Mouse (Mus musculus): ENCODE results near the gene Gm5741. TPM values are rescaled to one million over a fixed set of nuclear protein-coding genes. Genes with fewer than 3 reads are reported as not detected.

Gm5741 gene
- polyA plus RNA-seq, 1 experiment from 2014 or later = not detected

- Histone ChIP-seq H3K9me3 (no peaks in the 10 kb centered on the region), H3K4me3 (peak overlapping the region; percentile 96), H3K4me1 (peaks cover 34% of the 10 kb centered on the region), H3K9ac (peak overlapping the region; percentile 99), H3K27ac (peak overlapping the region; percentile 91), H3K4me2 (replicated peaks) (peak overlapping the region; percentile 97), H3K27me3 (no peaks in the 10 kb centered on the region), H3K36me3 (peaks cover 52% of the 10 kb centered on the region)
- 2% methylated on average over 13 of the region's 13 CpGs for WGBS
- no peak for ATAC-seq (ENCODE audit: insufficient number of reproducible peaks, insufficient read depth, low FRiP score, low TSS enrichment)
Observed at GRCm38 (mm10) chr8:85027516-85027855, 40.3 kb downstream of the Gm5741 start.

DNA sequence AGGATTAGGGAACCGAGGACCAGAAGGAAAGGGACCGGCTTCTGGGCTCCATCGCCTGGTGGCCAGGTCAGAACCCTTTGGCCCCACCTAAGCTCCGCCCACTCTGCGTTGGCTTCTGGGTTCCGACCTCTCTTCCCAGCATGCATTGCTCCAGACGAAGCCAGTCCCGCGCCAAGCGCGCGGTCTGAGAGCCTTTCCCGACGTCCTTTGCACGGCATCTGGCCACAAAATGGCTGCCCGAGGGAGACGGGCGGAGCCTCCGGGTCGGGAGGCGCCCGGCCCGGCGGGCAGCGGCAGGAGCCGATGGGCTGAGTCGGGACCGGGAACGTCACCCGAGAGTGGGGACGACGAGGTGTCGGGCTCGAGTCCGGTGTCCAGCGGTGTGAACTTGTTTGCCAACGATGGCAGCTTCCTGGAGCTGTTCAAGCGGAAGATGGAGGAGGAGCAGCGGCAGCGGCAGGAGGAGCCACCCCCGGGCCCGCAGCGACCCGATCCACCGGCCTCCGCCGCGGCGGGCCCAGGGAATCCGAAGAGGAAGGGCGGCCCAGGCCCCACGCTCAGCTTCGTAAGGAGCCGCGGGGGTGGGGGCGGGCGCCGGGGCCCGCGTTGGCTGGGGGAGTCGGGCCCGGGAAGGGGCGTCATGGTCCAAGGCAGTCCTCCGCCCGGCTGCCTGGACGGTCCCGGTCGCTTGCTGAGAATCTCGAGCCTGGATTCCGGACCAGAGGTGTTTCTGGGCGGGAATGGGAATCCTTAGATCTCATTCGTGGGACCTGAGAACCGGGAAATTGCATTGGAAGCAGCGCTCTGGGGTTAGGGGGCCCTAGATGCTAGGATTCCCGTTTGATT lies 40.9 kb downstream of the Gm5741 start, which contains the start of gene Trir:
Gene Trir, plus strand, starts transcription at position 154 of the 846 bp plus-strand sequence.
- H3K27ac ChIP-seq = peak within 1 kb of the TSS; percentile 91
- H3K9ac ChIP-seq = peak within 1 kb of the TSS; percentile 99
- peak; percentile 67 for ATAC-seq (ENCODE audit: insufficient number of reproducible peaks, insufficient read depth, low FRiP score, low TSS enrichment)
- WGBS = under 1% methylated on average over 70 of the region's 75 CpGs
- no peaks in the 10 kb centered on the region for H3K27me3 ChIP-seq
- H3K36me3 ChIP-seq = peaks cover 52% of the 10 kb centered on the region
- no peaks in the 10 kb centered on the region for H3K9me3 ChIP-seq
- peak within 1 kb of the TSS; percentile 97 for H3K4me2 ChIP-seq (replicated peaks)
- H3K4me3 ChIP-seq = peak within 1 kb of the TSS; percentile 96
- H3K4me1 ChIP-seq = peaks cover 34% of the 10 kb centered on the region

GRCm38 (mm10) chr8:85025098-85025932 lies 42.5 kb downstream of the Gm5741 start, which contains the start of gene Asna1:
Gene Asna1, minus strand, starts transcription at chr8:85025281.
- WGBS = 7% methylated on average over 30 of the region's 30 CpGs
- peaks cover 34% of the 10 kb centered on the region for H3K4me1 ChIP-seq
- H3K9me3 ChIP-seq = no peaks in the 10 kb centered on the region

DNA sequence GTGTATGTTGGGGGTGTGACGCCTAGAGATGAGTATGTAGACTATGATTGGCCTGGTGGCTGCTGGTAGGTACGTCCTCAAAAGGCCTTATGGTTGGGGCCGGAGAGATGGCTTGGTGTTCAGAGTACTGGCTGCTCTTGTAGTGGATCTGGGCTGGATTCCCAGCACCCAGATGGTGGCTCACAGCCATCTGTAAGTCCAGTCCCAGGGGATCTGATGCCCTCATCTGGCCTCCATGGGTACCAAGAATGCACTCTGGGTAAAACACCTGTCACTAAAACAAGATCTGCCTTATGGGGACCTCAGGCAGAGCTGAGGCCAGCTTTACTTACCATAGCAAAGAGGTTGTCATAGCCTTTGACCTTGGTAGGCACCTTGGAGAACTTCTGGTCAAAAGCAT lies 43.9 kb downstream of the Gm5741 start:
- peak overlapping the region; percentile 97; the same call in 1 of the 2 replicates for H3K4me2 ChIP-seq (replicated peaks)
- H3K4me3 ChIP-seq = peak overlapping the region; percentile 96; the same call in 1 of the 2 replicates
- peaks cover 51% of the 10 kb centered on the region for H3K36me3 ChIP-seq

More at GRCm38 (mm10) chr8:85025098-85025932, 42.5 kb downstream of the Gm5741 start, which contains the start of gene Asna1:
- Histone ChIP-seq H3K4me3 (peak within 1 kb of the TSS; percentile 96), H3K9ac (peak within 1 kb of the TSS; percentile 80), H3K27ac (peak within 1 kb of the TSS; percentile 91), H3K27me3 (no peaks in the 10 kb centered on the region), H3K4me2 (replicated peaks) (peak within 1 kb of the TSS; percentile 97), H3K36me3 (peaks cover 51% of the 10 kb centered on the region)
- peak; percentile 87 for ATAC-seq (ENCODE audit: insufficient number of reproducible peaks, insufficient read depth, low FRiP score, low TSS enrichment)

DNA sequence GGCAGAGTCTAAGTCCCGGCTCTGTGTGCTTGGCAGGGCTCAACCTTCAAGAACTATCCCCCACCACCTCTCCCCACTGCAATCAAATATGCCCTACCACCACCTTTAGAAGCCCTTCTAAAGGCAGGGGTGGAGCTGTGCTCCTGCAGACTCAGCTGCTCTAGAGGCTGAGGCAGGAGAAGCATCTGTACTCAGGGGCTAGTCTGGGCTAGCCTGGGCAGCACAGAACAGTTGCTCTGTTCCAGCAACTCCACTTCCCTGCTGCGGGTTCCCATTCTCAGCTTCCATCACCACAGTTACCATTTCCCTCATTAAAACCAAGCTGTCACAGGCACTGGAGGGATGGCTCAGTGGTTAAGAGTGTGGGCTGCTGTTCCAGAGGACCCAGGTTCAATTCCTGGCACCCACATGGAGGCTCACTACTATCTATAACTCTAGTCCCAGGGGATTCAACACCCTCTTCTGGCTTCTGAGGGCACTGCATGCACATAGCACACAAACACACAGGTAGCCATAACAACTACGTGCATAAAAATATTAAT lies 46.2 kb downstream of the Gm5741 start:
- Histone ChIP-seq H3K4me2 (replicated peaks) (no peak overlapping the region), H3K9me3 (no peaks in the 10 kb centered on the region), H3K27me3 (no peaks in the 10 kb centered on the region), H3K9ac (no peak overlapping the region), H3K27ac (no peak overlapping the region), H3K4me3 (no peak overlapping the region), H3K36me3 (peaks cover 64% of the 10 kb centered on the region), H3K4me1 (peaks cover 18% of the 10 kb centered on the region)
- ATAC-seq (ENCODE audit: insufficient number of reproducible peaks, insufficient read depth, low FRiP score, low TSS enrichment) = no peak
- 96% methylated on average over 3 of the region's 3 CpGs for WGBS

More for the DNA sequence above, 43.9 kb downstream of the Gm5741 start:
- H3K27me3 ChIP-seq = no peaks in the 10 kb centered on the region
- H3K4me1 ChIP-seq = peaks cover 30% of the 10 kb centered on the region
- ATAC-seq (ENCODE audit: insufficient number of reproducible peaks, insufficient read depth, low FRiP score, low TSS enrichment) = no peak
- 93% methylated on average over 3 of the region's 3 CpGs for WGBS
- no peaks in the 10 kb centered on the region for H3K9me3 ChIP-seq
- no peak overlapping the region for H3K27ac ChIP-seq
- H3K9ac ChIP-seq = no peak overlapping the region

Small RNA genes lying within 50 kb of the gene (microRNA-seq; reads per million reads assigned to microRNA genes)
- gene Gm23388 = 4.4 reads per million, percentile 18 among the genes with 10 or more reads in this experiment
- 0.73 reads per million for gene Mir7070

Other genes with a start within 250 kb of the Gm5741 start
- gene Dand5, start 245.2 kb downstream of the Gm5741 start, polyA plus RNA-seq (2016; fragmentation: Nextera tagmentation; extraction: Ambion mirVana) = 5.3 and 5.5 TPM in 2 replicates
- 46.7 and 46.8 TPM in 2 replicates for gene Gadd45gip1, start 236.5 kb downstream of the Gm5741 start, polyA plus RNA-seq (2016; fragmentation: Nextera tagmentation; extraction: Ambion mirVana)
- 96.0 TPM in 2 replicates for gene Rad23a, start 227.3 kb downstream of the Gm5741 start, polyA plus RNA-seq (2016; fragmentation: Nextera tagmentation; extraction: Ambion mirVana)
- gene Calr, start 221.0 kb downstream of the Gm5741 start, polyA plus RNA-seq (2016; fragmentation: Nextera tagmentation; extraction: Ambion mirVana) = 919 and 944 TPM in 2 replicates
- 106 and 108 TPM in 2 replicates for gene Farsa, start 211.0 kb downstream of the Gm5741 start, polyA plus RNA-seq (2016; fragmentation: Nextera tagmentation; extraction: Ambion mirVana)
- 84.1 and 91.7 TPM in 2 replicates for gene Syce2, start 195.9 kb downstream of the Gm5741 start, polyA plus RNA-seq (2016; fragmentation: Nextera tagmentation; extraction: Ambion mirVana)
- gene Gcdh, start 174.1 kb downstream of the Gm5741 start, polyA plus RNA-seq (2016; fragmentation: Nextera tagmentation; extraction: Ambion mirVana) = 44.3 and 45.2 TPM in 2 replicates
- 4.7 and 5.4 TPM in 2 replicates for gene Klf1, start 166.1 kb downstream of the Gm5741 start, polyA plus RNA-seq (2016; fragmentation: Nextera tagmentation; extraction: Ambion mirVana)
- gene Dnase2a, start 159.4 kb downstream of the Gm5741 start, polyA plus RNA-seq (2016; fragmentation: Nextera tagmentation; extraction: Ambion mirVana) = 14.8 and 15.4 TPM in 2 replicates
- gene Mast1, start 130.6 kb downstream of the Gm5741 start, polyA plus RNA-seq (2016; fragmentation: Nextera tagmentation; extraction: Ambion mirVana) = 5.3 and 5.7 TPM in 2 replicates
- gene Rtbdn, start 121.0 kb downstream of the Gm5741 start, polyA plus RNA-seq (2016; fragmentation: Nextera tagmentation; extraction: Ambion mirVana) = 0.50 and 0.52 TPM in 2 replicates
- gene Gm49661, start 98.5 kb downstream of the Gm5741 start, polyA plus RNA-seq (2016; fragmentation: Nextera tagmentation; extraction: Ambion mirVana) = not detected in 2 replicates
- gene Prdx2, start 98.4 kb downstream of the Gm5741 start, polyA plus RNA-seq (2016; fragmentation: Nextera tagmentation; extraction: Ambion mirVana) = 1,038 and 1,130 TPM in 2 replicates
- gene Rnaseh2a, start 98.2 kb downstream of the Gm5741 start, polyA plus RNA-seq (2016; fragmentation: Nextera tagmentation; extraction: Ambion mirVana) = 104 and 115 TPM in 2 replicates
- 8.0 and 9.0 TPM in 2 replicates for gene Junb, start 89.3 kb downstream of the Gm5741 start, polyA plus RNA-seq (2016; fragmentation: Nextera tagmentation; extraction: Ambion mirVana)
- gene Hook2, start 77.4 kb downstream of the Gm5741 start, polyA plus RNA-seq (2016; fragmentation: Nextera tagmentation; extraction: Ambion mirVana) = 20.6 TPM in 2 replicates
- gene Best2, start 53.5 kb downstream of the Gm5741 start, polyA plus RNA-seq (2016; fragmentation: Nextera tagmentation; extraction: Ambion mirVana) = 0.08 TPM in 1 of 2 replicates, not detected in the other
- gene Asna1, start 42.7 kb downstream of the Gm5741 start, polyA plus RNA-seq (2016; fragmentation: Nextera tagmentation; extraction: Ambion mirVana) = 125 and 132 TPM in 2 replicates
- gene Trir, start 41.2 kb downstream of the Gm5741 start, polyA plus RNA-seq (2016; fragmentation: Nextera tagmentation; extraction: Ambion mirVana) = 160 and 176 TPM in 2 replicates
- 31.7 and 33.3 TPM in 2 replicates for gene Tnpo2, start 31.1 kb downstream of the Gm5741 start, polyA plus RNA-seq (2016; fragmentation: Nextera tagmentation; extraction: Ambion mirVana)
- 32.8 and 35.8 TPM in 2 replicates for gene Fbxw9, start 7.9 kb downstream of the Gm5741 start, polyA plus RNA-seq (2016; fragmentation: Nextera tagmentation; extraction: Ambion mirVana)
- gene Dhps, start 3.8 kb upstream of the Gm5741 start, polyA plus RNA-seq (2016; fragmentation: Nextera tagmentation; extraction: Ambion mirVana) = 66.8 and 67.9 TPM in 2 replicates
- 118 and 128 TPM in 2 replicates for gene Wdr83os, start 12.8 kb upstream of the Gm5741 start, polyA plus RNA-seq (2016; fragmentation: Nextera tagmentation; extraction: Ambion mirVana)
- 48.9 and 49.1 TPM in 2 replicates for gene Wdr83, start 13.3 kb upstream of the Gm5741 start, polyA plus RNA-seq (2016; fragmentation: Nextera tagmentation; extraction: Ambion mirVana)
- 25.9 and 27.6 TPM in 2 replicates for gene Man2b1, start 15.3 kb upstream of the Gm5741 start, polyA plus RNA-seq (2016; fragmentation: Nextera tagmentation; extraction: Ambion mirVana)
- gene Zfp791, start 55.1 kb upstream of the Gm5741 start, polyA plus RNA-seq (2016; fragmentation: Nextera tagmentation; extraction: Ambion mirVana) = 2.3 and 3.2 TPM in 2 replicates
- gene Cks1brt, start 83.9 kb upstream of the Gm5741 start, polyA plus RNA-seq (2016; fragmentation: Nextera tagmentation; extraction: Ambion mirVana) = not detected in 2 replicates
- gene Olfr371, start 158.0 kb upstream of the Gm5741 start, polyA plus RNA-seq (2016; fragmentation: Nextera tagmentation; extraction: Ambion mirVana) = not detected in 2 replicates
- gene Orc6, start 231.7 kb upstream of the Gm5741 start, polyA plus RNA-seq (2016; fragmentation: Nextera tagmentation; extraction: Ambion mirVana) = 118 and 124 TPM in 2 replicates
- 141 and 150 TPM in 2 replicates for gene Vps35, start 231.8 kb upstream of the Gm5741 start, polyA plus RNA-seq (2016; fragmentation: Nextera tagmentation; extraction: Ambion mirVana)

All from embryonic facial prominence, embryonic 12.5 days (tissue).